Comparison of ENCODE assay signal across 30 mouse cellular contexts in genomic region chr2:6582711-6583110, GRCm38 (mm10).
DNase-seq lines count a peak whose midpoint lies in the region; ATAC-seq and TF ChIP-seq lines count a peak whose summit lies in the region.
"Had no signal": no experiment of that assay in that cellular context is flagged by ENCODE, and none has a peak within 500 bp of the region (broad histone marks: within the 10 kb centered on the region; RNA-seq: fewer than 3 reads in every experiment).

No protein-coding gene starts in this region.

- TF ChIP-seq CTCF in CH12.LX (conservative IDR thresholded peaks at IDR 0.05 in 1 of 2, IDR thresholded peaks at IDR 0.05 in 1 of 2; ENCODE audit: low read depth in 2 of 2, low read length in 2 of 2) = no peak

- no peaks in the 10 kb centered on the region for H3K9me3 ChIP-seq in CH12.LX (replicated peaks; ENCODE audit: low read length)
- H3K9me3 ChIP-seq: embryonic facial prominence, embryonic 13.5 days; forebrain, embryonic 15.5 days; heart, embryonic 15.5 days; intestine, embryonic 15.5 days; limb, embryonic 13.5 days; liver, embryonic 13.5 days; neural tube, embryonic 15.5 days had no signal

- peak; percentile 46; the same call in 1 of the 2 replicates for ATAC-seq in common myeloid progenitor, adult 5-6 weeks (replicated peaks; ENCODE audit: low read depth, poor library complexity, severe bottlenecking)
- ATAC-seq in megakaryocyte progenitor cell, adult 5-6 weeks (replicated peaks; ENCODE audit: poor library complexity) = peak; percentile 26; the same call in 1 of the 2 replicates
- no peak for ATAC-seq in erythroid progenitor cell, adult 5-6 weeks (replicated peaks; ENCODE audit: low FRiP score, poor library complexity, severe bottlenecking)
- ATAC-seq: forebrain, embryonic 15.5 days; intestine, embryonic 15.5 days; midbrain, embryonic 16.5 days had no signal

- H3K4me2 ChIP-seq in CH12.LX (ENCODE audit: insufficient read depth, low read depth, poor library complexity, severe bottlenecking) = peak overlapping the region; percentile 29; the same call in 1 of the 2 replicates
- H3K4me2 ChIP-seq: embryonic facial prominence, embryonic 13.5 days; forebrain, embryonic 15.5 days; heart, embryonic 15.5 days; hindbrain, embryonic 14.5 days; intestine, embryonic 15.5 days; limb, embryonic 13.5 days; liver, embryonic 13.5 days; neural tube, embryonic 15.5 days had no signal

- in situ Hi-C loops in CH12.LX (cut with MboI; ENCODE audit: low pct_ligation_motif_present, low pct_unique_long_range_greater_than_20kb, low sequenced_read_pairs) = no loop called here

- no peak overlapping the region for H3K4me3 ChIP-seq in CH12.LX (replicated peaks in 1 of 3; ENCODE audit: low read depth in 2 of 3, low read length in 2 of 3, poor library complexity in 1 of 3)
- H3K4me3 ChIP-seq: embryonic facial prominence, embryonic 13.5 days; erythroblast, embryonic 14.5 days; forebrain, embryonic 15.5 days; heart, embryonic 15.5 days; intestine, embryonic 15.5 days; limb, embryonic 13.5 days; liver, embryonic 13.5 days; neural tube, embryonic 15.5 days had no signal

- DNase-seq in 3T3-L1 (ENCODE audit: low read depth, low spot score) = peak; percentile 45
- DNase-seq in CH12.LX (ENCODE audit: extremely low read depth) = no peak
- no peak for DNase-seq in layer of hippocampus, postnatal 25 days (ENCODE audit: extremely low spot score in 1 of 2, low spot score in 1 of 2)
- DNase-seq in frontal cortex, postnatal 25 days (ENCODE audit: low spot score in 2 of 2) = no peak
- no peak for DNase-seq in testis, postnatal 10 days (ENCODE audit: low spot score)
- DNase-seq: adrenal gland, postnatal 14 days; cerebellum, adult 2 months; cerebellum, postnatal 25 days; embryo, embryonic 11 days; gastrocnemius, postnatal 25 days; heart, postnatal 36 days; kidney, adult 9 months; kidney, postnatal 25 days; liver, embryonic 13.5 days; lung, adult 2 months; lung, postnatal 36 days; right cerebral cortex, postnatal 14 days; thymus, postnatal 36 days had no signal

- H3K9ac ChIP-seq in CH12.LX (ENCODE audit: insufficient read depth, low read depth) = peak overlapping the region; percentile 44; the same call in 1 of the 2 replicates
- H3K9ac ChIP-seq: embryonic facial prominence, embryonic 13.5 days; forebrain, embryonic 15.5 days; heart, embryonic 15.5 days; hindbrain, embryonic 14.5 days; intestine, embryonic 15.5 days; limb, embryonic 13.5 days; liver, embryonic 13.5 days; neural tube, embryonic 15.5 days had no signal

- no peaks in the 10 kb centered on the region for H3K27me3 ChIP-seq in CH12.LX (replicated peaks)
- H3K27me3 ChIP-seq: embryonic facial prominence, embryonic 13.5 days; forebrain, embryonic 15.5 days; heart, embryonic 15.5 days; intestine, embryonic 15.5 days; limb, embryonic 13.5 days; liver, embryonic 13.5 days; neural tube, embryonic 15.5 days had no signal

- H3K79me2 ChIP-seq in CH12.LX (replicated peaks; ENCODE audit: control insufficient read depth, extremely low read depth, insufficient read depth, poor library complexity, severe bottlenecking) = peaks cover 3% of the 10 kb centered on the region; the same call in 1 of the 2 replicates

- peak overlapping the region; percentile 61 for H3K27ac ChIP-seq in CH12.LX (ENCODE audit: insufficient read depth, low read depth)
- H3K27ac ChIP-seq: embryonic facial prominence, embryonic 13.5 days; forebrain, embryonic 15.5 days; heart, embryonic 15.5 days; hindbrain, embryonic 14.5 days; intestine, embryonic 15.5 days; limb, embryonic 13.5 days; liver, embryonic 13.5 days; neural tube, embryonic 15.5 days had no signal

- peaks cover 28 to 81% of the 10 kb centered on the region in 2 experiments for H3K4me1 ChIP-seq in CH12.LX (ENCODE audit: control insufficient read depth in 1 of 2, insufficient read depth in 2 of 2)
- H3K4me1 ChIP-seq: embryonic facial prominence, embryonic 13.5 days; heart, embryonic 15.5 days; intestine, embryonic 15.5 days; liver, embryonic 13.5 days; neural tube, embryonic 15.5 days had no signal

- dilution Hi-C loops in CH12.LX (cut with MboI; ENCODE audit: extremely low pct_ligation_motif_present, extremely low pct_unique_long_range_greater_than_20kb, low sequenced_read_pairs) = no loop called here

- TF ChIP-seq EP300 in CH12.LX (IDR thresholded peaks at IDR 0.05; ENCODE audit: low read length) = no peak

- TF ChIP-seq POLR2A in CH12.LX (IDR thresholded peaks at IDR 0.05; ENCODE audit: low read depth, low read length) = no peak

- H3K36me3 ChIP-seq in CH12.LX (replicated peaks in 1 of 2; ENCODE audit: control insufficient read depth in 1 of 2, insufficient read depth in 1 of 2, low read length in 1 of 2) = peaks cover 8 to 35% of the 10 kb centered on the region in 2 experiments
- H3K36me3 ChIP-seq: embryonic facial prominence, embryonic 13.5 days; heart, embryonic 15.5 days; intestine, embryonic 15.5 days; limb, embryonic 13.5 days; liver, embryonic 13.5 days had no signal

- no peak for TF ChIP-seq RAD21 in CH12.LX (IDR thresholded peaks at IDR 0.05; ENCODE audit: low read depth, low read length)

TF ChIP-seq in CH12.LX, 34 proteins besides CTCF, POLR2A, EP300 and RAD21:
- TF ChIP-seq ZMIZ1 (IDR thresholded peaks at IDR 0.05; ENCODE audit: low read depth, low read length) (no peak), ELF1 (IDR thresholded peaks at IDR 0.05; ENCODE audit: low read depth, low read length) (peak; percentile 64)
